8 mouse cellular contexts compared by ENCODE assay signal in the genomic region with DNA sequence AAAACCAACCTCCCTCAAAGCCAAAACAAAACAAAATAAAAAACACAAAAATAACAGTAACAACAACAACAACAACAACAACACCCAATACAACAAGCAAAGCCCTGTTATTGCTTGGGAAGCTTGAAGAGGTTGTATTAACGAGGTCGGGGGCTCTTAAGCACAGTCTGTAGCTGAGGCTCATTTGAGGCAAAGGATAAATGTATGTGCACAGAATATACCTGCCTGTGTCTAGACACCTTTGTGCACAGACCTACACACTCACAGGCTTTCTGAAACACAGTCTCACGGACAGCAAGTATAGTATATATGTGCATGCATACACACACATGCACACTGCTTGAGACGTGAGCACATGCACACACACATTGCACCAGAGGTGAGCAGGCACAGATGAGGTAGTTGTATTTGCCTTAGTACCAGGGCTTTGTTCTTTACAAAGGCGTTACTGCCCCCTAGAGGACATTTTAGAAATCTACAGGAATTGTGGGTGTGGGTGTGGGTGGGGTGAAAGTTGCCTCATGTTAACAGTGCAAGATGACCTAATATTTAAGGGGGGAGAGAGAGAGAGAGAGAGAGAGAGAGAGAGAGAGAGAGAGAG. TPM values are rescaled to one million over a fixed set of nuclear protein-coding genes. Genes with fewer than 3 reads are reported as not detected.
DNase-seq lines count a peak whose midpoint lies in the region; ATAC-seq and TF ChIP-seq lines count a peak whose summit lies in the region.

No protein-coding gene starts in this region.

- WGBS in hindbrain, embryonic 13.5 days, result 27% methylated on average over 5 of the region's 5 CpGs
- WGBS in liver, adult 2 months, result 9% methylated on average over 5 of the region's 5 CpGs
- 25% methylated on average over 5 of the region's 5 CpGs for WGBS in midbrain, postnatal 0 days

- in situ Hi-C loops in ES-E14 (cut with MboI; ENCODE audit: low sequenced_read_pairs in 2 of 2, unreplicated experiment in 2 of 2), result no loop called here

- DNase-seq in CD4-positive helper T cell, adult 2 months (ENCODE audit: low read depth, low spot score), result peak; percentile 64
- peak; percentile 46 for DNase-seq in ES-E14 (ENCODE audit: low read depth, low spot score)
- DNase-seq in embryo, embryonic 10.5 days (ENCODE audit: low spot score), result peak; percentile 76
- DNase-seq in liver, adult 2 months (ENCODE audit: extremely low read depth, low read depth, low spot score), result peak; percentile 41
- peak; percentile 66 for DNase-seq in midbrain, postnatal 0 days (ENCODE audit: low spot score)
- DNase-seq in right cerebral cortex, postnatal 4 days, result no peak
- DNase-seq in right cerebral cortex, postnatal 14 days, result no peak

- H3K27me3 ChIP-seq in hindbrain, embryonic 13.5 days, result peaks cover 56% of the 10 kb centered on the region
- no peaks in the 10 kb centered on the region for H3K27me3 ChIP-seq in liver, adult 2 months (ENCODE audit: control insufficient read depth, insufficient read depth, low read length)
- H3K27me3 ChIP-seq in midbrain, postnatal 0 days (ENCODE audit: insufficient read depth, low read length), result peaks cover 6% of the 10 kb centered on the region; the same call in 1 of the 2 replicates

- no peak for TF ChIP-seq POLR2A in liver, adult 2 months (IDR thresholded peaks at IDR 0.05; ENCODE audit: extremely low read depth, insufficient read depth, low read length)

- no peaks in the 10 kb centered on the region for H3K4me1 ChIP-seq in ES-E14 (ENCODE audit: control insufficient read depth in 2 of 2, insufficient read depth in 2 of 2, low read length in 2 of 2, poor library complexity in 1 of 2)
- H3K4me1 ChIP-seq in hindbrain, embryonic 13.5 days (replicated peaks), result no peaks in the 10 kb centered on the region
- H3K4me1 ChIP-seq in liver, adult 2 months (ENCODE audit: control insufficient read depth, insufficient read depth, low read length), result no peaks in the 10 kb centered on the region
- H3K4me1 ChIP-seq in midbrain, postnatal 0 days (ENCODE audit: insufficient read depth, low read length), result no peaks in the 10 kb centered on the region

- no peak overlapping the region for H3K27ac ChIP-seq in ES-E14 (ENCODE audit: insufficient read depth, low read depth, low read length, poor library complexity, severe bottlenecking)
- no peak overlapping the region for H3K27ac ChIP-seq in hindbrain, embryonic 13.5 days
- no peak overlapping the region for H3K27ac ChIP-seq in liver, adult 2 months (replicated peaks; ENCODE audit: insufficient read depth, low read depth, low read length)
- H3K27ac ChIP-seq in midbrain, postnatal 0 days (ENCODE audit: low read depth, low read length), result no peak overlapping the region

- ATAC-seq in hindbrain, embryonic 13.5 days (ENCODE audit: low FRiP score), result peak; percentile 84
- ATAC-seq in midbrain, postnatal 0 days (ENCODE audit: low FRiP score), result peak; percentile 80

- no peaks in the 10 kb centered on the region for H3K9me3 ChIP-seq in ES-E14 (ENCODE audit: control insufficient read depth, insufficient read depth, low read depth, low read length)
- H3K9me3 ChIP-seq in hindbrain, embryonic 13.5 days, result no peaks in the 10 kb centered on the region
- no peaks in the 10 kb centered on the region for H3K9me3 ChIP-seq in midbrain, postnatal 0 days (ENCODE audit: low read length)

- no peaks in the 10 kb centered on the region for H3K79me2 ChIP-seq in liver, adult 2 months (ENCODE audit: control insufficient read depth, insufficient read depth, low read length)

- TF ChIP-seq CTCF in liver, adult 2 months (IDR thresholded peaks at IDR 0.05; ENCODE audit: low read depth, low read length), result no peak
- TF ChIP-seq CTCF in midbrain, postnatal 0 days (IDR thresholded peaks at IDR 0.05), result peak; percentile 67

- H3K36me3 ChIP-seq in ES-E14 (ENCODE audit: control insufficient read depth, insufficient read depth, low read length, poor library complexity, severe bottlenecking), result no peaks in the 10 kb centered on the region
- no peaks in the 10 kb centered on the region for H3K36me3 ChIP-seq in hindbrain, embryonic 13.5 days
- no peaks in the 10 kb centered on the region for H3K36me3 ChIP-seq in liver, adult 2 months (ENCODE audit: control insufficient read depth, insufficient read depth, low read length)
- H3K36me3 ChIP-seq in midbrain, postnatal 0 days (ENCODE audit: insufficient read depth, low read length), result no peaks in the 10 kb centered on the region

- no peak overlapping the region for H3K9ac ChIP-seq in ES-E14 (ENCODE audit: insufficient read depth, low read depth, low read length, poor library complexity, severe bottlenecking)
- no peak overlapping the region for H3K9ac ChIP-seq in hindbrain, embryonic 13.5 days
- H3K9ac ChIP-seq in liver, adult 2 months (ENCODE audit: low read depth, low read length), result no peak overlapping the region
- H3K9ac ChIP-seq in midbrain, postnatal 0 days (replicated peaks; ENCODE audit: low read length, poor library complexity, severe bottlenecking), result no peak overlapping the region

- H3K4me2 ChIP-seq in hindbrain, embryonic 13.5 days, result no peak overlapping the region
- no peak overlapping the region for H3K4me2 ChIP-seq in midbrain, postnatal 0 days (ENCODE audit: low read depth, low read length, poor library complexity, severe bottlenecking)

- no peak overlapping the region for H3K4me3 ChIP-seq in ES-E14 (ENCODE audit: insufficient read depth in 1 of 2, low read depth in 1 of 2, low read length in 2 of 2, poor library complexity in 1 of 2, severe bottlenecking in 1 of 2)
- H3K4me3 ChIP-seq in hindbrain, embryonic 13.5 days, result no peak overlapping the region
- no peak overlapping the region for H3K4me3 ChIP-seq in liver, adult 2 months (ENCODE audit: insufficient read depth, low read depth, low read length)
- no peak overlapping the region for H3K4me3 ChIP-seq in midbrain, postnatal 0 days (ENCODE audit: low read depth, low read length)

TF ChIP-seq in ES-E14, 5 proteins besides CTCF, POLR2A, EP300 and RAD21:
- no peak for TF ChIP-seq ZNF384 (IDR thresholded peaks at IDR 0.05; ENCODE audit: low read depth, low read length)
- peak; percentile 14; the same call in 1 of the 2 replicates for TF ChIP-seq ZC3H11A (IDR thresholded peaks at IDR 0.05; ENCODE audit: borderline replicate concordance, low read depth, low read length)

RNA-seq across cellular contexts. Expression of gene Tspyl2, which starts 10.4 kb away (rescaled TPM):
- total RNA-seq in ES-E14 (2012; rRNA removed), result 28.7 and 35.9 TPM in 2 replicates
- polyA plus RNA-seq in hindbrain, embryonic 13.5 days (2015; fragmentation: Nextera tagmentation; extraction: Ambion mirVana), result 55.6 and 56.5 TPM in 2 replicates
- 3.0 and 3.5 TPM in 2 replicates for total RNA-seq in liver, adult 2 months (2014; rRNA removed)
- polyA plus RNA-seq in liver, adult 2 months (2012; rRNA removed), result 4.6 and 9.3 TPM in 2 replicates
- 29.1 and 42.2 TPM in 2 replicates for total RNA-seq in midbrain, postnatal 0 days (2014; rRNA removed)
- polyA plus RNA-seq in midbrain, postnatal 0 days (2015; fragmentation: Nextera tagmentation; extraction: Ambion mirVana), result 50.2 and 56.8 TPM in 2 replicates

RNA-seq across cellular contexts. Expression of gene Gpr173, which starts 15.9 kb away (rescaled TPM):
- 2.2 and 3.0 TPM in 2 replicates for total RNA-seq in ES-E14 (2012; rRNA removed)
- 8.9 and 10.1 TPM in 2 replicates for polyA plus RNA-seq in hindbrain, embryonic 13.5 days (2015; fragmentation: Nextera tagmentation; extraction: Ambion mirVana)
- total RNA-seq in liver, adult 2 months (2014; rRNA removed), result not detected in 2 replicates
- polyA plus RNA-seq in liver, adult 2 months (2012; rRNA removed), result 0.23 and 0.26 TPM in 2 replicates
- total RNA-seq in midbrain, postnatal 0 days (2014; rRNA removed), result 32.1 and 33.3 TPM in 2 replicates
- polyA plus RNA-seq in midbrain, postnatal 0 days (2015; fragmentation: Nextera tagmentation; extraction: Ambion mirVana), result 6.8 and 7.2 TPM in 2 replicates

RNA-seq across cellular contexts. Expression of gene Kantr, which starts 25.4 kb away (rescaled TPM):
- 3.7 and 3.9 TPM in 2 replicates for total RNA-seq in ES-E14 (2012; rRNA removed)
- 26.5 and 26.6 TPM in 2 replicates for polyA plus RNA-seq in hindbrain, embryonic 13.5 days (2015; fragmentation: Nextera tagmentation; extraction: Ambion mirVana)
- total RNA-seq in liver, adult 2 months (2014; rRNA removed), result 0.74 and 1.2 TPM in 2 replicates
- polyA plus RNA-seq in liver, adult 2 months (2012; rRNA removed), result 1.7 and 1.8 TPM in 2 replicates
- total RNA-seq in midbrain, postnatal 0 days (2014; rRNA removed), result 17.2 and 25.3 TPM in 2 replicates
- polyA plus RNA-seq in midbrain, postnatal 0 days (2015; fragmentation: Nextera tagmentation; extraction: Ambion mirVana), result 34.1 and 35.3 TPM in 2 replicates

Comparison
In these comparisons a context has a peak if more than half of its experiments do, and no peak if none do; other contexts are left out.
1. DNase-seq: peak in CD4-positive helper T cell, adult 2 months (single experiment), ES-E14 (single experiment), embryo, embryonic 10.5 days (single experiment), liver, adult 2 months (single experiment) and midbrain, postnatal 0 days (single experiment); none in right cerebral cortex, postnatal 4 days (single experiment) and right cerebral cortex, postnatal 14 days (single experiment).